20 mouse cellular contexts compared by ENCODE assay signal in the genomic region with DNA sequence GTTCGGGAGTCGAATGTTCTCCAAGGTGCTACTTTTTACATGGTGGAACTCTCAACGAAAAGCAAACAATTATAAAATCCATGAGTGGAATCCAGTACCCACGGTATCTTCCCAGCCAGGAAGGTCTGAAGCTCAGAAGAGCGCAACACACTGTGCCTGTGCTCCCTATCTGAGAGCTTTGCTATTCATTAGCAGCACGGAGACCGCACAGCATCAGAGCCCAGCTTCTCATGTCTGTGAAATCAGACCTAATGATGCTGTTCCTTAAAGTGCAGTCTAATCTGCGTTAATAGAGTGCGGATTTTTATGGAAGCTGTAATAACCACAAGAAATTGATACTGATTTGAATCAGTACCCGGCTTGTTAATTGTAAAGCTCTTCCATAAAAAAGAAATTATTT. TPM values are rescaled to one million over a fixed set of nuclear protein-coding genes. Genes with fewer than 3 reads are reported as not detected.
"Had no signal": no experiment of that assay in that cellular context is flagged by ENCODE, and none has a peak within 500 bp of the region (broad histone marks: within the 10 kb centered on the region; RNA-seq: fewer than 3 reads in every experiment).

No protein-coding gene starts in this region.

- H3K4me3 ChIP-seq: layer of hippocampus, adult 2 months; limb, embryonic 12.5 days; liver, embryonic 13.5 days; lung, embryonic 15.5 days; megakaryocyte, embryonic 14.5 days; stomach, embryonic 15.5 days had no signal

- H3K27ac ChIP-seq: layer of hippocampus, adult 2 months; limb, embryonic 12.5 days; liver, embryonic 13.5 days; lung, embryonic 15.5 days; macrophage; stomach, embryonic 15.5 days had no signal

- ATAC-seq: liver, postnatal 0 days had no signal

- H3K9ac ChIP-seq: limb, embryonic 12.5 days; liver, embryonic 13.5 days; liver, postnatal 0 days; lung, embryonic 15.5 days; stomach, embryonic 15.5 days had no signal

- DNase-seq: kidney, adult 18-20 months; kidney, postnatal 10 days; kidney, postnatal 4 days; liver; liver, embryonic 13.5 days; liver, postnatal 0 days; lung, postnatal 14 days; thymus, postnatal 36 days had no signal

- H3K9me3 ChIP-seq: limb, embryonic 12.5 days; lung, embryonic 15.5 days; stomach, embryonic 15.5 days had no signal

- H3K4me2 ChIP-seq: limb, embryonic 12.5 days; liver, embryonic 13.5 days; lung, embryonic 15.5 days; midbrain, embryonic 11.5 days; stomach, embryonic 15.5 days had no signal

- H3K4me1 ChIP-seq: limb, embryonic 12.5 days; liver, embryonic 13.5 days; lung, embryonic 15.5 days; megakaryocyte, embryonic 14.5 days; stomach, embryonic 15.5 days had no signal

- H3K27me3 ChIP-seq: limb, embryonic 12.5 days; liver, embryonic 13.5 days; lung, embryonic 15.5 days; megakaryocyte, embryonic 14.5 days; stomach, embryonic 15.5 days had no signal

- H3K36me3 ChIP-seq: limb, embryonic 12.5 days; liver, embryonic 13.5 days; lung, embryonic 15.5 days; stomach, embryonic 15.5 days had no signal

RNA-seq across cellular contexts. Expression of a gene that starts 41.3 kb away (rescaled TPM):
- total RNA-seq: layer of hippocampus, adult 2 months; layer of hippocampus, postnatal 10 days; left cerebral cortex, postnatal 36 days; monocyte, adult 5-6 weeks; neutrophil, adult 5-6 weeks had no signal
- polyA plus RNA-seq: limb, embryonic 12.5 days; liver, embryonic 13.5 days; liver, postnatal 0 days; lung, embryonic 15.5 days; macrophage; midbrain, embryonic 11.5 days; spleen, adult 2 months had no signal
